Mouse (Mus musculus): ENCODE data around the gene Sult6b2. TPM values are rescaled to one million over a fixed set of nuclear protein-coding genes. Genes with fewer than 3 reads are reported as not detected.
A peak's percentile ranks its signal among the peaks of the same experiment; 100 is the strongest.

The Sult6b2 gene
- polyA plus RNA-seq, 1 experiment from 2014 or later = not detected

- no peaks in the 10 kb centered on the region for H3K27me3 ChIP-seq (ENCODE audit: control insufficient read depth, insufficient read depth, low read length)
- H3K9ac ChIP-seq (ENCODE audit: low read length) = no peak overlapping the region
- no peaks in the 10 kb centered on the region; the same call in 1 of the 2 replicates for H3K4me1 ChIP-seq (ENCODE audit: control insufficient read depth, insufficient read depth, low read length)
- peaks cover 2% of the 10 kb centered on the region; the same call in 1 of the 2 replicates for H3K36me3 ChIP-seq (ENCODE audit: control insufficient read depth, insufficient read depth, low read length)
- peak; percentile 41; the same call in 1 of the 2 replicates for ATAC-seq (ENCODE audit: insufficient number of reproducible peaks, low FRiP score, low TSS enrichment, low read depth)
- 58% methylated on average over 11 of the region's 11 CpGs for WGBS
- no peak overlapping the region for H3K4me3 ChIP-seq (ENCODE audit: low read depth, low read length)
- no peak overlapping the region for H3K4me2 ChIP-seq (ENCODE audit: low read depth, severe bottlenecking)
- H3K27ac ChIP-seq (replicated peaks; ENCODE audit: low read depth, low read length) = no peak overlapping the region
- no peaks in the 10 kb centered on the region for H3K9me3 ChIP-seq (ENCODE audit: control insufficient read depth, low read length)
- peak; percentile 36 for DNase-seq (ENCODE audit: low spot score)
Observed at GRCm38 (mm10) chr6:142779045-142779811, 25.1 kb downstream of the Sult6b2 start.

GRCm38 (mm10) chr6:142776935-142777334 is 27.4 kb downstream of the Sult6b2 start:
- WGBS = 83% methylated on average over 4 of the region's 4 CpGs
- no peak overlapping the region for H3K4me2 ChIP-seq (ENCODE audit: low read depth, severe bottlenecking)
- no peaks in the 10 kb centered on the region for H3K9me3 ChIP-seq (ENCODE audit: control insufficient read depth, low read length)
- no peak overlapping the region for H3K27ac ChIP-seq (replicated peaks; ENCODE audit: low read depth, low read length)
- H3K36me3 ChIP-seq (ENCODE audit: control insufficient read depth, insufficient read depth, low read length) = peaks cover 17% of the 10 kb centered on the region
- no peak overlapping the region for H3K9ac ChIP-seq (ENCODE audit: low read length)
- no peaks in the 10 kb centered on the region for H3K27me3 ChIP-seq (ENCODE audit: control insufficient read depth, insufficient read depth, low read length)
- no peaks in the 10 kb centered on the region; the same call in 1 of the 2 replicates for H3K4me1 ChIP-seq (ENCODE audit: control insufficient read depth, insufficient read depth, low read length)
- DNase-seq (ENCODE audit: low spot score) (no peak), ATAC-seq (ENCODE audit: insufficient number of reproducible peaks, low FRiP score, low TSS enrichment, low read depth) (no peak)
- H3K4me3 ChIP-seq (ENCODE audit: low read depth, low read length) = no peak overlapping the region

GRCm38 (mm10) chr6:142773566-142773965 is 30.7 kb downstream of the Sult6b2 start:
- H3K9ac ChIP-seq (ENCODE audit: low read length) = no peak overlapping the region
- no peak for DNase-seq (ENCODE audit: low spot score)
- H3K4me1 ChIP-seq (ENCODE audit: control insufficient read depth, insufficient read depth, low read length) = no peaks in the 10 kb centered on the region
- 88% methylated on average over 5 of the region's 5 CpGs for WGBS
- no peak overlapping the region for H3K4me3 ChIP-seq (ENCODE audit: low read depth, low read length)
- H3K27me3 ChIP-seq (ENCODE audit: control insufficient read depth, insufficient read depth, low read length) = no peaks in the 10 kb centered on the region
- H3K9me3 ChIP-seq (ENCODE audit: control insufficient read depth, low read length) = no peaks in the 10 kb centered on the region
- H3K27ac ChIP-seq (replicated peaks; ENCODE audit: low read depth, low read length) = no peak overlapping the region
- H3K36me3 ChIP-seq (ENCODE audit: control insufficient read depth, insufficient read depth, low read length) = peaks cover 23% of the 10 kb centered on the region
- ATAC-seq (ENCODE audit: insufficient number of reproducible peaks, low FRiP score, low TSS enrichment, low read depth) = no peak
- H3K4me2 ChIP-seq (ENCODE audit: low read depth, severe bottlenecking) = no peak overlapping the region

- Histone ChIP-seq H3K4me2 (ENCODE audit: low read depth, severe bottlenecking) (no peak overlapping the region), H3K27ac (replicated peaks; ENCODE audit: low read depth, low read length) (no peak overlapping the region), H3K9me3 (ENCODE audit: control insufficient read depth, low read length) (no peaks in the 10 kb centered on the region), H3K36me3 (ENCODE audit: control insufficient read depth, insufficient read depth, low read length) (peaks cover 27% of the 10 kb centered on the region), H3K27me3 (ENCODE audit: control insufficient read depth, insufficient read depth, low read length) (no peaks in the 10 kb centered on the region), H3K4me1 (ENCODE audit: control insufficient read depth, insufficient read depth, low read length) (no peaks in the 10 kb centered on the region), H3K4me3 (ENCODE audit: low read depth, low read length) (no peak overlapping the region), H3K9ac (ENCODE audit: low read length) (no peak overlapping the region)
- DNase-seq (ENCODE audit: low spot score) (no peak), ATAC-seq (ENCODE audit: insufficient number of reproducible peaks, low FRiP score, low TSS enrichment, low read depth) (no peak; the same call in 1 of the 2 replicates)
- 91% methylated on average over 4 of the region's 4 CpGs for WGBS
Observed at GRCm38 (mm10) chr6:142771643-142772042, 32.7 kb downstream of the Sult6b2 start.

- Histone ChIP-seq H3K9me3 (ENCODE audit: control insufficient read depth, low read length) (no peaks in the 10 kb centered on the region), H3K4me1 (ENCODE audit: control insufficient read depth, insufficient read depth, low read length) (no peaks in the 10 kb centered on the region), H3K4me3 (ENCODE audit: low read depth, low read length) (no peak overlapping the region), H3K4me2 (ENCODE audit: low read depth, severe bottlenecking) (no peak overlapping the region), H3K27me3 (ENCODE audit: control insufficient read depth, insufficient read depth, low read length) (no peaks in the 10 kb centered on the region), H3K36me3 (ENCODE audit: control insufficient read depth, insufficient read depth, low read length) (peaks cover 34% of the 10 kb centered on the region), H3K9ac (ENCODE audit: low read length) (no peak overlapping the region), H3K27ac (replicated peaks; ENCODE audit: low read depth, low read length) (no peak overlapping the region)
- DNase-seq (ENCODE audit: low spot score) = no peak
- 86% methylated on average over 3 of the region's 3 CpGs for WGBS
- no peak for ATAC-seq (ENCODE audit: insufficient number of reproducible peaks, low FRiP score, low TSS enrichment, low read depth)
Observed at GRCm38 (mm10) chr6:142769896-142770295, 34.4 kb downstream of the Sult6b2 start.

GRCm38 (mm10) chr6:142767305-142767704 is 37.0 kb downstream of the Sult6b2 start:
- Histone ChIP-seq H3K27ac (replicated peaks; ENCODE audit: low read depth, low read length) (no peak overlapping the region), H3K27me3 (ENCODE audit: control insufficient read depth, insufficient read depth, low read length) (no peaks in the 10 kb centered on the region), H3K4me1 (ENCODE audit: control insufficient read depth, insufficient read depth, low read length) (no peaks in the 10 kb centered on the region), H3K9ac (ENCODE audit: low read length) (no peak overlapping the region), H3K9me3 (ENCODE audit: control insufficient read depth, low read length) (no peaks in the 10 kb centered on the region), H3K4me2 (ENCODE audit: low read depth, severe bottlenecking) (no peak overlapping the region), H3K4me3 (ENCODE audit: low read depth, low read length) (no peak overlapping the region), H3K36me3 (ENCODE audit: control insufficient read depth, insufficient read depth, low read length) (peaks cover 25% of the 10 kb centered on the region)
- DNase-seq (ENCODE audit: low spot score) = no peak
- 87% methylated on average over 9 of the region's 9 CpGs for WGBS
- no peak for ATAC-seq (ENCODE audit: insufficient number of reproducible peaks, low FRiP score, low TSS enrichment, low read depth)

- peaks cover 18% of the 10 kb centered on the region for H3K36me3 ChIP-seq (ENCODE audit: control insufficient read depth, insufficient read depth, low read length)
- H3K27me3 ChIP-seq (ENCODE audit: control insufficient read depth, insufficient read depth, low read length) = no peaks in the 10 kb centered on the region
- no peak overlapping the region for H3K27ac ChIP-seq (replicated peaks; ENCODE audit: low read depth, low read length)
- H3K9me3 ChIP-seq (ENCODE audit: control insufficient read depth, low read length) = no peaks in the 10 kb centered on the region
- H3K4me2 ChIP-seq (ENCODE audit: low read depth, severe bottlenecking) = no peak overlapping the region
- H3K4me3 ChIP-seq (ENCODE audit: low read depth, low read length) = no peak overlapping the region
- WGBS = 86% methylated on average over 2 of the region's 2 CpGs
- DNase-seq (ENCODE audit: low spot score) = no peak
- ATAC-seq (ENCODE audit: insufficient number of reproducible peaks, low FRiP score, low TSS enrichment, low read depth) = no peak
- no peaks in the 10 kb centered on the region for H3K4me1 ChIP-seq (ENCODE audit: control insufficient read depth, insufficient read depth, low read length)
- no peak overlapping the region for H3K9ac ChIP-seq (ENCODE audit: low read length)
Observed at GRCm38 (mm10) chr6:142764933-142765332, 39.4 kb downstream of the Sult6b2 start.

GRCm38 (mm10) chr6:142759633-142760032 is 44.7 kb downstream of the Sult6b2 start:
- ATAC-seq (ENCODE audit: insufficient number of reproducible peaks, low FRiP score, low TSS enrichment, low read depth) = no peak
- no peak overlapping the region for H3K9ac ChIP-seq (ENCODE audit: low read length)
- H3K4me2 ChIP-seq (ENCODE audit: low read depth, severe bottlenecking) = no peak overlapping the region
- no peak overlapping the region for H3K4me3 ChIP-seq (ENCODE audit: low read depth, low read length)
- no peaks in the 10 kb centered on the region for H3K9me3 ChIP-seq (ENCODE audit: control insufficient read depth, low read length)
- 93% methylated on average over 2 of the region's 2 CpGs for WGBS
- no peak overlapping the region for H3K27ac ChIP-seq (replicated peaks; ENCODE audit: low read depth, low read length)
- no peak for DNase-seq (ENCODE audit: low spot score)
- H3K27me3 ChIP-seq (ENCODE audit: control insufficient read depth, insufficient read depth, low read length) = no peaks in the 10 kb centered on the region
- H3K36me3 ChIP-seq (ENCODE audit: control insufficient read depth, insufficient read depth, low read length) = 0 out of 2 replicates have a peak, but pooled peaks cover 2% of the 10 kb centered on the region
- H3K4me1 ChIP-seq (ENCODE audit: control insufficient read depth, insufficient read depth, low read length) = 0 out of 2 replicates have a peak, but pooled peaks cover 2% of the 10 kb centered on the region
